Mouse (Mus musculus) heart, adult 2 months (tissue): ENCODE results near the gene Ankrd13d. TPM values are rescaled to one million over a fixed set of nuclear protein-coding genes. Genes with fewer than 3 reads are reported as not detected.

Source experiments
- DNase-seq, 2 experiments: peaks; one replicate each; pipeline ENCODE4 v3.0.0; 2021
- H3K27ac ChIP-seq: fragments of 200-600 bp; 2 replicates; pipeline ENCODE4 v1.8.1; 2022
- H3K27me3 ChIP-seq: fragments of 200-500 bp; 2 replicates; pipeline ENCODE4 v1.6.1; 2012; ENCODE audit warnings: mild to moderate bottlenecking, low read length, inconsistent platforms, mixed read lengths; ENCODE audit not compliant: control insufficient read depth, insufficient read depth
- H3K36me3 ChIP-seq: fragments of 200-500 bp; 2 replicates; pipeline ENCODE4 v1.6.1; 2012; ENCODE audit warnings: low read length, inconsistent platforms; ENCODE audit not compliant: control insufficient read depth, insufficient read depth
- H3K4me1 ChIP-seq: fragments of 200-500 bp; 2 replicates; pipeline ENCODE4 v1.6.1; 2011; ENCODE audit warnings: low read length; ENCODE audit not compliant: control insufficient read depth, insufficient read depth
- H3K4me3 ChIP-seq: fragments of 200-600 bp; 2 replicates; pipeline ENCODE4 v1.8.1; 2022
- H3K79me2 ChIP-seq: fragments of 200-500 bp; replicated peaks from 2 replicates; pipeline ENCODE4 v1.6.1; 2012; ENCODE audit warnings: mild to moderate bottlenecking, inconsistent platforms, low read length, moderate library complexity, mixed read lengths; ENCODE audit not compliant: control insufficient read depth, insufficient read depth
- H3K9ac ChIP-seq: fragments of 200-500 bp; 2 replicates; pipeline ENCODE4 v1.6.1; 2012; ENCODE audit warnings: low read depth, mild to moderate bottlenecking, control low read depth, inconsistent platforms, low read length, mixed read lengths
- CTCF ChIP-seq: fragments of 200-600 bp; IDR thresholded peaks from 2 replicates; pipeline ENCODE4 v1.8.1; 2022; ENCODE audit warnings: antibody characterized with exemption, mild to moderate bottlenecking, moderate library complexity
- EP300 ChIP-seq: fragments of 200-500 bp; IDR thresholded peaks from 2 replicates; pipeline ENCODE4 v1.6.1; 2011; ENCODE audit warnings: low read depth, low read length, control low read depth; ENCODE audit not compliant: insufficient read depth
- POLR2A ChIP-seq: fragments of 200-500 bp; IDR thresholded peaks from 2 replicates; pipeline ENCODE4 v1.6.1; 2011; ENCODE audit warnings: mild to moderate bottlenecking, low read depth, low read length, control low read depth; ENCODE audit not compliant: insufficient read depth
- WGBS: fragments of 180-500 bp; shearing (Covaris S2); methylation state at CpG from one replicate; pipeline ENCODE4 v1.1.7; 2018; 5-methylcytosine and 5-hydroxymethylcytosine counted together
- intact Hi-C: fragments of 180-260 bp; cut with DNase I; formaldehyde crosslinking; loops from one replicate; pipeline ENCODE4 v1.15.1; 2025
- polyA plus RNA-seq: library from polyadenylated mRNA; depleted of rRNA; stranded (reverse); fragments of >200 nt; gene quantifications from 2 replicates; pipeline ENCODE4 v1.2.3, GENCODE M21; 2012
- total RNA-seq, 2 experiments: library from RNA; stranded (reverse); gene quantifications; 2 replicates each; pipeline ENCODE4 v1.2.3; 2021

Ankrd13d gene
- total and polyA plus RNA-seq, 3 experiments: 0.34 to 1.4 (median 0.60) TPM

- TF ChIP-seq EP300 (no peak), CTCF (no peak), POLR2A (0 out of 2 replicates have a peak, but pooled peaks have one; percentile 17)
- intact Hi-C loops: no loop called here
- H3K9ac ChIP-seq: no peak overlapping the region
- peak overlapping the region; percentile 60 for H3K27ac ChIP-seq
- 37% methylated on average over 7 of the region's 7 CpGs for WGBS
- H3K4me3 ChIP-seq: no peak overlapping the region
- no peaks in the 10 kb centered on the region for H3K27me3 ChIP-seq
- H3K36me3 ChIP-seq: peaks cover 2% of the 10 kb centered on the region; the same call in 1 of the 2 replicates
- peaks cover 58% of the 10 kb centered on the region for H3K4me1 ChIP-seq
- H3K79me2 ChIP-seq: peaks cover 5% of the 10 kb centered on the region; the same call in 1 of the 2 replicates
- peak in 1 of 2 experiments; percentile 79 for DNase-seq
Observed at GRCm38 (mm10) chr19:4300271-4300704, 17.4 kb upstream of the Ankrd13d start.

GRCm38 (mm10) chr19:4299574-4300270, 16.8 kb upstream of the Ankrd13d start:
- 48% methylated on average over 6 of the region's 6 CpGs for WGBS
- H3K4me3 ChIP-seq: no peak overlapping the region
- peaks cover 2% of the 10 kb centered on the region; the same call in 1 of the 2 replicates for H3K36me3 ChIP-seq
- intact Hi-C loops: no loop called here
- peak overlapping the region; percentile 60 for H3K27ac ChIP-seq
- TF ChIP-seq EP300 (no peak), POLR2A (no peak), CTCF (no peak)
- peaks cover 59% of the 10 kb centered on the region for H3K4me1 ChIP-seq
- H3K9ac ChIP-seq: no peak overlapping the region
- H3K27me3 ChIP-seq: no peaks in the 10 kb centered on the region
- peaks cover 4% of the 10 kb centered on the region; the same call in 1 of the 2 replicates for H3K79me2 ChIP-seq
- DNase-seq: peak; percentile 40 to 49

- no peak for TF ChIP-seq EP300
- TF ChIP-seq POLR2A: no peak
- TF ChIP-seq CTCF: no peak
- H3K4me1 ChIP-seq: peaks cover 59% of the 10 kb centered on the region
- peak overlapping the region; percentile 60; the same call in 1 of the 2 replicates for H3K27ac ChIP-seq
- peak in 1 of 2 experiments; percentile 13 for DNase-seq
- H3K9ac ChIP-seq: no peak overlapping the region
- intact Hi-C loops: no loop called here
- H3K4me3 ChIP-seq: no peak overlapping the region
- WGBS: 81% methylated on average over 7 of the region's 7 CpGs
- no peaks in the 10 kb centered on the region for H3K27me3 ChIP-seq
- H3K36me3 ChIP-seq: peaks cover 2% of the 10 kb centered on the region; the same call in 1 of the 2 replicates
- H3K79me2 ChIP-seq: peaks cover 4% of the 10 kb centered on the region; the same call in 1 of the 2 replicates
Observed at GRCm38 (mm10) chr19:4299126-4299525, 16.2 kb upstream of the Ankrd13d start.

GRCm38 (mm10) chr19:4298322-4299121, 15.6 kb upstream of the Ankrd13d start:
- H3K9ac ChIP-seq: no peak overlapping the region
- TF ChIP-seq EP300 (no peak), CTCF (0 out of 2 replicates have a peak, but pooled peaks have one; percentile 2), POLR2A (no peak)
- peak overlapping the region; percentile 12; the same call in 1 of the 2 replicates for H3K27ac ChIP-seq
- WGBS: 68% methylated on average over 17 of the region's 17 CpGs
- no peaks in the 10 kb centered on the region for H3K27me3 ChIP-seq
- peaks cover 2% of the 10 kb centered on the region; the same call in 1 of the 2 replicates for H3K36me3 ChIP-seq
- H3K4me1 ChIP-seq: peaks cover 61% of the 10 kb centered on the region
- no peak overlapping the region for H3K4me3 ChIP-seq
- DNase-seq: peak; percentile 23 to 25
- intact Hi-C loops: no loop called here
- H3K79me2 ChIP-seq: peaks cover 4% of the 10 kb centered on the region; the same call in 1 of the 2 replicates

GRCm38 (mm10) chr19:4297851-4298250, 14.9 kb upstream of the Ankrd13d start:
- intact Hi-C loops: no loop called here
- 84% methylated on average over 5 of the region's 5 CpGs for WGBS
- peak; percentile 6 to 11 for DNase-seq
- TF ChIP-seq POLR2A (no peak), EP300 (no peak), CTCF (no peak)
- Histone ChIP-seq H3K9ac (no peak overlapping the region), H3K36me3 (peaks cover 2% of the 10 kb centered on the region; the same call in 1 of the 2 replicates), H3K27me3 (no peaks in the 10 kb centered on the region), H3K27ac (peak overlapping the region; percentile 12; the same call in 1 of the 2 replicates), H3K79me2 (peaks cover 4% of the 10 kb centered on the region; the same call in 1 of the 2 replicates), H3K4me3 (no peak overlapping the region), H3K4me1 (peaks cover 55% of the 10 kb centered on the region)
